Mouse (Mus musculus) forebrain, embryonic 12.5 days (tissue): Measurements from ENCODE around the gene Crtc2. TPM values are rescaled to one million over a fixed set of nuclear protein-coding genes. Genes with fewer than 3 reads are reported as not detected.

Source experiments
- ATAC-seq: fragments of 200-750 bp; cut with Nextera tagmentation; 2 replicates; pipeline ENCODE4 v1.8.0; 2017; ENCODE audit warnings: moderate TSS enrichment; ENCODE audit not compliant: low FRiP score
- H3K27ac ChIP-seq: fragments of 300-500 bp; sonication (generic); 2 replicates; pipeline ENCODE4 v1.5.1; 2016; ENCODE audit warnings: mild to moderate bottlenecking
- H3K27me3 ChIP-seq: fragments of 300-500 bp; sonication (generic); 2 replicates; pipeline ENCODE4 v1.6.1; 2016; ENCODE audit warnings: mild to moderate bottlenecking
- H3K36me3 ChIP-seq: fragments of 300-500 bp; sonication (generic); replicated peaks from 2 replicates; pipeline ENCODE4 v1.6.1; 2016; ENCODE audit warnings: mild to moderate bottlenecking
- H3K4me1 ChIP-seq: fragments of 300-500 bp; sonication (generic); 2 replicates; pipeline ENCODE4 v1.6.1; 2016
- H3K4me2 ChIP-seq: fragments of 300-500 bp; sonication (generic); 2 replicates; pipeline ENCODE4 v1.6.1; 2016; ENCODE audit warnings: mild to moderate bottlenecking, moderate library complexity
- H3K4me3 ChIP-seq: fragments of 300-500 bp; sonication (generic); replicated peaks from 2 replicates; pipeline ENCODE4 v1.5.1; 2016; ENCODE audit warnings: mild to moderate bottlenecking
- H3K9ac ChIP-seq: fragments of 300-500 bp; sonication (generic); 2 replicates; pipeline ENCODE4 v1.6.1; 2016; ENCODE audit warnings: mild to moderate bottlenecking
- H3K9me3 ChIP-seq: fragments of 300-500 bp; sonication (generic); 2 replicates; pipeline ENCODE4 v1.6.1; 2016
- WGBS: fragments of 180-500 bp; shearing (Covaris S2); methylation state at CpG from one replicate; pipeline ENCODE4 v1.1.7; 2016; 5-methylcytosine and 5-hydroxymethylcytosine counted together
- polyA plus RNA-seq: library from polyadenylated mRNA; unstranded; fragments of >200 nt; fragmentation: Nextera tagmentation; extraction: Ambion mirVana; gene quantifications from 2 replicates; pipeline ENCODE4 v1.2.1, GENCODE M21; 2016

The Crtc2 gene
- polyA plus RNA-seq, 1 experiment from 2014 or later: 19.9 TPM

GRCm38 (mm10) chr3:90263121-90263771, 9.3 kb downstream of the Crtc2 start:
- Histone ChIP-seq H3K36me3 (peaks cover 60% of the 10 kb centered on the region), H3K4me2 (no peak overlapping the region), H3K9me3 (no peaks in the 10 kb centered on the region), H3K4me1 (peaks cover 10% of the 10 kb centered on the region), H3K9ac (no peak overlapping the region), H3K27me3 (no peaks in the 10 kb centered on the region), H3K4me3 (no peak overlapping the region), H3K27ac (no peak overlapping the region)
- ATAC-seq: no peak
- 94% methylated on average over 5 of the region's 5 CpGs for WGBS

DNA sequence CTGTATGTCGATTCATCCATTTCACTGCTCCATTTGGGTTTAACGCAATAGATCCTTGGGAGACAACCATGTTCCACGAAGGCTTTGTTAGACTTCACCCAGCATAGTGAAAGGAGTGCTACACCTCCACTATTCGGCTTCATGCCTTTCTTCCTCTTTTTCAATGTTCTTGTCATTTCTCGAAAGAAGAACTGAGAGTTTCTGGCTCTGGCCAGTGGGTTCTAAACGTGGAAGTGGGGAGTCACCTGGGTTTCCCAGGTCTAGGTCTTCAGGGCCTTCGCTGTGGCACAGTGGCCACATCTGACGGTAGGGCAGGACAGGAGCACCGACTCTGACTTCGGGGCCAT, 10.7 kb downstream of the Crtc2 start:
- Histone ChIP-seq H3K4me2 (peak overlapping the region; percentile 88; the same call in 1 of the 2 replicates), H3K9ac (peak overlapping the region; percentile 93), H3K36me3 (peaks cover 47% of the 10 kb centered on the region), H3K27ac (peak overlapping the region; percentile 91), H3K4me1 (peaks cover 10% of the 10 kb centered on the region), H3K4me3 (peak overlapping the region; percentile 83), H3K9me3 (no peaks in the 10 kb centered on the region), H3K27me3 (no peaks in the 10 kb centered on the region)
- ATAC-seq: no peak
- 36% methylated on average over 10 of the region's 10 CpGs for WGBS

DNA sequence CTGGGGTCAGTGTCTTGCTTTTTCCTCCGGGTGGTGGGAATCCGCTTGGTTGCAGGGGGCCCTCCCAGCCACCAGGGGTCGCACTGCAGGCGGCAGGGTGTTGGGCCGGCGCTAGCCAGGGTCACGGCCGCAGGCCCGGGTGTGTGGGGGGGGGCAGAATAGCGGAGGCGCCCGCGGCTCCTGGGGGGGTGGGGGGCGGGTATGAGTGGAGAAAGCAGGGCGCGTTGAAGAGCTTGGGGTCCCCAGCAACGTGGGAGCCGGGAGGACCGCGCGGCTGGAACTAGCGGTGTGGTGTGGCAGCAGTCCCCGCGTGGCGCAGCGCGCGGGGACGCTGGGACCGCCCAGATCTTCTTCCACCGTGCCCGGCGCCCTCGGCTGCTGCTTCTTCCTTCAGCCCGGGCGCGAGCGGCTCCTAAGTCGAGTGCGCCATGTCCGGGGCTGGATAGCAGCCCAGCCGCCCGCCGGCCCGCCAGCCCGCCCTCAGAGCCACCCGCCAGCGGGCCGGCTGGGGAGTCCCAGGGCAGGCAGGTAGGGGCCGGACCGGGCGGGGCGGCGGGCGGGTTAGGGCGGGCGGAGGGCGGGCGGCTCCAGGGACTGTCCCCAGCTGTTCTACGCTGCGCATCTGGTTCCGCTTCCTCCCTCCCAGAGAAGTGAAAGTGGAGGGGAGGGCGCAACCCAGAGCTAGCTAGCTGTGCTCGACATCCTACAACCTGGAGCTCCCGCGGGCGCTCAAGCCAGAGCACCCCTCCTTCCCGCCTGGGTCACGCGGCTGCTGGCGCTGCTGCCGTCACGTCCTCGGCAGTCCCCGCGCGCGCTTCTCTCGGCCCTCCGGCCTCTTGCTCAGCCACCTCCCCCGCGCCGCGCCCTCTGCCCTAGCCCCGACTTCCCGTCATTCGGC, 11.3 kb downstream of the Crtc2 start, which contains the start of gene Dennd4b:
TSS of gene Dennd4b (plus strand) at position 152 of the 898 bp plus-strand sequence.
- H3K27me3 ChIP-seq: no peaks in the 10 kb centered on the region
- under 1% methylated on average over 65 of the region's 87 CpGs for WGBS
- peak; percentile 84 for ATAC-seq
- H3K4me2 ChIP-seq: peak within 1 kb of the TSS; percentile 88
- H3K4me1 ChIP-seq: peaks cover 10% of the 10 kb centered on the region
- H3K9me3 ChIP-seq: no peaks in the 10 kb centered on the region
- peak within 1 kb of the TSS; percentile 91 for H3K27ac ChIP-seq
- H3K36me3 ChIP-seq: peaks cover 47% of the 10 kb centered on the region
- H3K9ac ChIP-seq: peak within 1 kb of the TSS; percentile 93
- H3K4me3 ChIP-seq: peak within 1 kb of the TSS; percentile 83

- H3K36me3 ChIP-seq: peaks cover 47% of the 10 kb centered on the region
- H3K9ac ChIP-seq: peak overlapping the region; percentile 93
- H3K4me1 ChIP-seq: peaks cover 10% of the 10 kb centered on the region
- WGBS: 29% methylated on average over 16 of the region's 16 CpGs
- no peaks in the 10 kb centered on the region for H3K27me3 ChIP-seq
- peak overlapping the region; percentile 88 for H3K4me2 ChIP-seq
- ATAC-seq: peak; percentile 27; the same call in 1 of the 2 replicates
- H3K27ac ChIP-seq: peak overlapping the region; percentile 91
- H3K4me3 ChIP-seq: peak overlapping the region; percentile 83
- no peaks in the 10 kb centered on the region for H3K9me3 ChIP-seq
Measured at GRCm38 (mm10) chr3:90265932-90266741, 12.2 kb downstream of the Crtc2 start.

DNA sequence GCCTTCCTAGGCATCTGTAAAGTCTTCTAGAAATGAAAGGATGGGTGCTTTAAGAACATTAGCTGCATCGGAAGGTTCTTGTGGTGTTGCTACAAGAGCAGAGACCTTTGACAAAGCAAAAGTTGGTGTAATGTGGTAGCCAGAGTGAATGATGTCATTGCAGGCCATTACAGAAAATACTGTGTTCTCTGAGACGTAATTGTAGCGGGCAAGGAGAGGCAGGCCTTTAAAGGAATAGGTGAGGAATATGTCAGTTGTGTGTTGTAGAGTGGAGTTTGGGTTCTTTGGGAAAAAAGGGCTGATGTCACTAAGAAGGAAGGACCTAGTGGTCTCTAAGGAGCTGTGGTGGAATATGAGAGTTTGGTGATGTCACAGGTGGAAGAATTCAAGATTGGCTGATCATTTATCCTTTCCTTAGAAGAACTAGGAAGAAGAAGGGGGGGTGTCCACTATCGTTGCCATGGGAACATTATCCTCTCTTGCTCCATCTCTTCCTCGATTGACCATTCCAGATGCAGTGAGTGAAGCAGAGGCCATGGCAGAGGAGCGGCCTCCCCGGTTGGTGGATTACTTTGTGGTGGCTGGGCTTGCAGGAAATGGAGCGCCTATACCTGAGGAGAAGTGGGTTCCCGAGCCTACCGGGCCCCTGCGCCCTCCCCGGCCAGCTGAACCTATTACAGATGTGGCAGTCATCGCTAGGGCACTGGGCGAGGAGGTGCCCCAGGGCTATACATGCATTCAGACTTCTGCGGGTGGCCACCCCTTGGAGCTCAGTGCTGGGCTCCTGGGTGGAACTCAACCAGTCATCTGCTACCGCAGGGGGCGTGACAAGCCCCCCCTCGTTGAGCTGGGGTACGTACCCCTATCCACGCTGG, 13.2 kb downstream of the Crtc2 start:
- peaks cover 10% of the 10 kb centered on the region for H3K4me1 ChIP-seq
- no peaks in the 10 kb centered on the region for H3K27me3 ChIP-seq
- no peak overlapping the region for H3K27ac ChIP-seq
- H3K9ac ChIP-seq: peak overlapping the region; percentile 93; the same call in 1 of the 2 replicates
- H3K36me3 ChIP-seq: peaks cover 41% of the 10 kb centered on the region
- peak overlapping the region; percentile 88; the same call in 1 of the 2 replicates for H3K4me2 ChIP-seq
- H3K9me3 ChIP-seq: no peaks in the 10 kb centered on the region
- no peak overlapping the region for H3K4me3 ChIP-seq
- ATAC-seq: no peak
- WGBS: 90% methylated on average over 20 of the region's 20 CpGs

DNA sequence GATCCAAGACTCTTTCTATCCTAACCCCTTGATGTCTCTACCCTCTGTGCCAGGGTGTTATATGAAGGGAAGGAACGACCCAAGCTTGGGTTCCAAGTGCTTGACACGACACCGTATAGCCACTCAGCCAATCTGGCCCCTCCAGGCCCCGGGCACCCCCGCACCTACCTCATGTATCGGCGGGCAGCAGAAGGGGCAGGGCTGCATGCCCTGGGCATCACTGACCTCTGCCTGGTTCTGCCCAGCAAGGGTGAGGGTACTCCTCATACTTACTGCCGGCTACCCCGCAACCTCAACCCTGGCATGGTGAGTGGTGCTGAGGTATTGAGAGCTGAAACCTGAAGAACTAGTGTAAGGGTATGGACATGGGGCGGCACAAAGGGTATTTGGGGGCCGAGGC, 14.2 kb downstream of the Crtc2 start:
- WGBS: 94% methylated on average over 11 of the region's 11 CpGs
- H3K27me3 ChIP-seq: no peaks in the 10 kb centered on the region
- H3K4me2 ChIP-seq: no peak overlapping the region
- H3K36me3 ChIP-seq: peaks cover 41% of the 10 kb centered on the region
- H3K4me3 ChIP-seq: no peak overlapping the region
- no peak for ATAC-seq
- H3K27ac ChIP-seq: no peak overlapping the region
- peaks cover 10% of the 10 kb centered on the region for H3K4me1 ChIP-seq
- no peak overlapping the region for H3K9ac ChIP-seq
- no peaks in the 10 kb centered on the region for H3K9me3 ChIP-seq

GRCm38 (mm10) chr3:90268971-90269370, 15.0 kb downstream of the Crtc2 start:
- H3K4me1 ChIP-seq: peaks cover 10% of the 10 kb centered on the region
- WGBS: 87% methylated on average over 16 of the region's 16 CpGs
- H3K4me3 ChIP-seq: no peak overlapping the region
- ATAC-seq: no peak
- H3K4me2 ChIP-seq: no peak overlapping the region
- no peak overlapping the region for H3K9ac ChIP-seq
- no peaks in the 10 kb centered on the region for H3K27me3 ChIP-seq
- H3K36me3 ChIP-seq: peaks cover 40% of the 10 kb centered on the region
- no peak overlapping the region for H3K27ac ChIP-seq
- no peaks in the 10 kb centered on the region for H3K9me3 ChIP-seq

DNA sequence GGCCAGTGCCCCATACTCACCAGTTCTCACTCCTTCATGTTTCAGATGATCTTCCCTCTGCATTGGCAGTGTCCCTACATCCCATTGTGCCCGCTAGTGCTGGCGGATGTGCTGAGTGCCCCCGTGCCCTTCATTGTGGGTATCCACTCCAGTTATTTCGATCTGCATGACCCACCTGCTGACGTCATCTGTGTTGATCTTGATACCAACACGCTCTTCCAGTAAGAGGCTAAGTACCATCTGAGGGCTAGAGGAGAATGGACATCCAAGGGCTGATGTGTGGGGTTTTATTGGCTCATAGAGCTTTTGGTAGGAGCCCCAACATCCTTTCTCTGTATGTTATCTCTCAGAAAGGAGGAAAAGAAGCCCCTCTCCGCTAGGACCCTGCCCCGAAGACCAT, 16.8 kb downstream of the Crtc2 start:
- Histone ChIP-seq H3K4me3 (no peak overlapping the region), H3K4me2 (no peak overlapping the region), H3K9me3 (no peaks in the 10 kb centered on the region), H3K4me1 (peaks cover 9% of the 10 kb centered on the region), H3K9ac (no peak overlapping the region), H3K27ac (no peak overlapping the region), H3K27me3 (no peaks in the 10 kb centered on the region), H3K36me3 (peaks cover 37% of the 10 kb centered on the region)
- WGBS: 94% methylated on average over 8 of the region's 8 CpGs
- ATAC-seq: no peak

DNA sequence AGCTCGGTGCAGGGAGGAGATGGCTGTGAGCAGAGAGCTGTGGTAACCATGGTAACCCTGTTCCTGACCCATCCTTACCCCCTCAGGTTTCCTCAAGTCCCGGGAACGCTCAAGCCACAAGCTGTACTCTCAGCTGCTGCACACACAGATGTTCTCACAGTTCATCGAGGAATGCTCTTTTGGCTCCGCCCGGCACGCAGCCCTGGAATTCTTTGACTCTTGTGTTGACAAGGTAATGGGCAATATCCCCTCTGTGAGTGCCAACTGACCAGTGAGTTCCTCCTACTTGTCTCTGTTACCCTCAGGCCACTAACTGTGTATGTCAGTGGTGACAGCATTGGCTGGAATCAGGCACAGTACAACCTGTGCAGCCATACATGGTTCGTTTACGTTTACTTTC, 18.2 kb downstream of the Crtc2 start:
- H3K4me2 ChIP-seq: no peak overlapping the region
- no peak overlapping the region for H3K9ac ChIP-seq
- H3K9me3 ChIP-seq: no peaks in the 10 kb centered on the region
- no peak overlapping the region for H3K27ac ChIP-seq
- no peak overlapping the region for H3K4me3 ChIP-seq
- ATAC-seq: no peak
- WGBS: 75% methylated on average over 9 of the region's 9 CpGs
- no peaks in the 10 kb centered on the region for H3K27me3 ChIP-seq
- H3K36me3 ChIP-seq: peaks cover 50% of the 10 kb centered on the region
- H3K4me1 ChIP-seq: no peaks in the 10 kb centered on the region

GRCm38 (mm10) chr3:90273855-90274254, 19.9 kb downstream of the Crtc2 start:
- Histone ChIP-seq H3K36me3 (peaks cover 66% of the 10 kb centered on the region), H3K4me1 (no peaks in the 10 kb centered on the region), H3K27me3 (no peaks in the 10 kb centered on the region), H3K27ac (no peak overlapping the region), H3K9me3 (no peaks in the 10 kb centered on the region), H3K9ac (no peak overlapping the region), H3K4me2 (no peak overlapping the region), H3K4me3 (no peak overlapping the region)
- WGBS: 93% methylated on average over 22 of the region's 22 CpGs
- no peak for ATAC-seq

- Histone ChIP-seq H3K4me1 (no peaks in the 10 kb centered on the region), H3K4me2 (no peak overlapping the region), H3K27me3 (no peaks in the 10 kb centered on the region), H3K36me3 (peaks cover 74% of the 10 kb centered on the region), H3K4me3 (no peak overlapping the region), H3K9ac (no peak overlapping the region), H3K27ac (no peak overlapping the region), H3K9me3 (no peaks in the 10 kb centered on the region)
- ATAC-seq: no peak
- WGBS: 91% methylated on average over 11 of the region's 11 CpGs
Measured at GRCm38 (mm10) chr3:90275286-90275685, 21.3 kb downstream of the Crtc2 start.
